Mouse (Mus musculus): ENCODE data around the gene Rpl14. TPM values are rescaled to one million over a fixed set of nuclear protein-coding genes. Genes with fewer than 3 reads are reported as not detected.

Rpl14 gene
- polyA plus RNA-seq, 1 experiment from 2014 or later = 838 TPM

- Histone ChIP-seq H3K4me2 (ENCODE audit: low read depth, low read length, severe bottlenecking) (peak within 1 kb of the TSS; percentile 78), H3K4me1 (replicated peaks; ENCODE audit: control insufficient read depth, insufficient read depth, low read length) (peaks cover 6% of the 10 kb centered on the region), H3K9me3 (ENCODE audit: control insufficient read depth, low read length) (no peaks in the 10 kb centered on the region), H3K27me3 (ENCODE audit: control insufficient read depth, insufficient read depth, low read length) (peaks cover 12% of the 10 kb centered on the region), H3K36me3 (ENCODE audit: control insufficient read depth, insufficient read depth, low read length) (no peaks in the 10 kb centered on the region), H3K9ac (ENCODE audit: low read length) (peak within 1 kb of the TSS; percentile 43), H3K27ac (ENCODE audit: low read depth, low read length) (no peak within 1 kb of the TSS), H3K4me3 (ENCODE audit: low read depth, low read length) (peak within 1 kb of the TSS; percentile 32)
- ATAC-seq (replicated peaks; ENCODE audit: low FRiP score) (no peak), DNase-seq (ENCODE audit: low spot score) (peak; percentile 59)
- 1% methylated on average over 31 of the region's 31 CpGs for WGBS
Observed at GRCm38 (mm10) chr9:120539662-120540251, 31.5 kb upstream of the Rpl14 start, which contains the start of gene Entpd3. Entpd3 (plus strand) TSS chr9:120539818.

- peaks cover 12% of the 10 kb centered on the region for H3K27me3 ChIP-seq (ENCODE audit: control insufficient read depth, insufficient read depth, low read length)
- whole genome bisulfite sequencing = no CpG with 5 or more reads among the region's 2 CpGs
- no peaks in the 10 kb centered on the region for H3K9me3 ChIP-seq (ENCODE audit: control insufficient read depth, low read length)
- no peak overlapping the region for H3K4me3 ChIP-seq (ENCODE audit: low read depth, low read length)
- peaks cover 6% of the 10 kb centered on the region for H3K4me1 ChIP-seq (replicated peaks; ENCODE audit: control insufficient read depth, insufficient read depth, low read length)
- H3K4me2 ChIP-seq (ENCODE audit: low read depth, low read length, severe bottlenecking) = no peak overlapping the region
- no peaks in the 10 kb centered on the region for H3K36me3 ChIP-seq (ENCODE audit: control insufficient read depth, insufficient read depth, low read length)
- ATAC-seq (replicated peaks; ENCODE audit: low FRiP score) = no peak
- no peak for DNase-seq (ENCODE audit: low spot score)
- no peak overlapping the region for H3K27ac ChIP-seq (ENCODE audit: low read depth, low read length)
- no peak overlapping the region for H3K9ac ChIP-seq (ENCODE audit: low read length)
Observed at GRCm38 (mm10) chr9:120541411-120541810, 29.8 kb upstream of the Rpl14 start.

GRCm38 (mm10) chr9:120542241-120542640 lies 29.0 kb upstream of the Rpl14 start:
- Histone ChIP-seq H3K4me2 (ENCODE audit: low read depth, low read length, severe bottlenecking) (no peak overlapping the region), H3K36me3 (ENCODE audit: control insufficient read depth, insufficient read depth, low read length) (no peaks in the 10 kb centered on the region), H3K27ac (ENCODE audit: low read depth, low read length) (no peak overlapping the region), H3K9ac (ENCODE audit: low read length) (no peak overlapping the region), H3K9me3 (ENCODE audit: control insufficient read depth, low read length) (no peaks in the 10 kb centered on the region), H3K4me1 (replicated peaks; ENCODE audit: control insufficient read depth, insufficient read depth, low read length) (peaks cover 6% of the 10 kb centered on the region), H3K27me3 (ENCODE audit: control insufficient read depth, insufficient read depth, low read length) (peaks cover 12% of the 10 kb centered on the region), H3K4me3 (ENCODE audit: low read depth, low read length) (no peak overlapping the region)
- no peak for ATAC-seq (replicated peaks; ENCODE audit: low FRiP score)
- no peak for DNase-seq (ENCODE audit: low spot score)
- 44% methylated on average over 6 of the region's 6 CpGs for whole genome bisulfite sequencing

DNA sequence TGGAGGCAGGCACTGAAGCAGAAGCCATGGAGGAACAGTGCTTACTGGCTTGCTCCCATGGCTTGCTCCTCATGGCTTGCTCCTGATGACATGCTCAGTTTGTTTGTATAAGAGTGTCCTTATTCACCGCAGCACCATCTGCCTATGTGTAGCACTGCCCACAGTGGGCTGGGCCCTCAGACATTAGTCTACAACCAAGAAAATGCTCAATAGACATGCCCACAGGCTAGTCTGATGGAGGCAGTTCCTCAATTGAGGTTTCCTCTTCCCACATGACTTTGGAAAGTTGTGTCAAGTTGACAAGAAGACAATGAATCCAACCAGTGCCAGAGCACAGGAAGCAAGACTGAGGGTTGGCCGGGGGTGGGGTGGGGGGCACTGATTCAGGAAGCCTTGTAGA lies 25.2 kb upstream of the Rpl14 start:
- DNase-seq (ENCODE audit: low spot score) = no peak
- Histone ChIP-seq H3K36me3 (ENCODE audit: control insufficient read depth, insufficient read depth, low read length) (no peaks in the 10 kb centered on the region), H3K9me3 (ENCODE audit: control insufficient read depth, low read length) (no peaks in the 10 kb centered on the region), H3K27me3 (ENCODE audit: control insufficient read depth, insufficient read depth, low read length) (no peaks in the 10 kb centered on the region), H3K4me1 (replicated peaks; ENCODE audit: control insufficient read depth, insufficient read depth, low read length) (no peaks in the 10 kb centered on the region), H3K27ac (ENCODE audit: low read depth, low read length) (no peak overlapping the region), H3K4me2 (ENCODE audit: low read depth, low read length, severe bottlenecking) (no peak overlapping the region), H3K4me3 (ENCODE audit: low read depth, low read length) (no peak overlapping the region), H3K9ac (ENCODE audit: low read length) (no peak overlapping the region)
- 86% methylated on average over 2 of the region's 2 CpGs for WGBS
- no peak for ATAC-seq (replicated peaks; ENCODE audit: low FRiP score)

DNA sequence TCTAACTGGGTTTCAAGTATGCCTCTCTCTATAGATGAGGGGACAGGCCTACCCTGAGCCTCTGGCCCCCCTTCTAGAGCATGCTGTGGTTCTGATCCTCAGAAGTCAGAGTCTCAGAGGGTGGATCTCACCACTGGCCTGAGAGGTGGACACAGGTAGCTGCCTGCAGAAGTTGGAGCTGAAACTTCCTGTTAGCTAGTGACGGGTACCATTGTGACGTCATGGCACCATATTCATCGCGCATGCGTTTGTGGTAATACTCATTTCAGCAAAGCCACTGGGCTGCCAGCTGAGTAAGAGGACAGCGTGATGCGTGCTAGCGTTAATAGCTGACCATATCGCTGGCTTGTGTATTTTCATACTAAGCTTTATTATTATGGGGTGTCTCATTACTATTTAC lies 24.8 kb upstream of the Rpl14 start:
- Histone ChIP-seq H3K4me2 (ENCODE audit: low read depth, low read length, severe bottlenecking) (no peak overlapping the region), H3K9ac (ENCODE audit: low read length) (no peak overlapping the region), H3K4me3 (ENCODE audit: low read depth, low read length) (no peak overlapping the region), H3K27me3 (ENCODE audit: control insufficient read depth, insufficient read depth, low read length) (no peaks in the 10 kb centered on the region), H3K27ac (ENCODE audit: low read depth, low read length) (no peak overlapping the region), H3K9me3 (ENCODE audit: control insufficient read depth, low read length) (no peaks in the 10 kb centered on the region), H3K36me3 (ENCODE audit: control insufficient read depth, insufficient read depth, low read length) (no peaks in the 10 kb centered on the region), H3K4me1 (replicated peaks; ENCODE audit: control insufficient read depth, insufficient read depth, low read length) (no peaks in the 10 kb centered on the region)
- no peak for DNase-seq (ENCODE audit: low spot score)
- ATAC-seq (replicated peaks; ENCODE audit: low FRiP score) = no peak
- 96% methylated on average over 9 of the region's 9 CpGs for WGBS

DNA sequence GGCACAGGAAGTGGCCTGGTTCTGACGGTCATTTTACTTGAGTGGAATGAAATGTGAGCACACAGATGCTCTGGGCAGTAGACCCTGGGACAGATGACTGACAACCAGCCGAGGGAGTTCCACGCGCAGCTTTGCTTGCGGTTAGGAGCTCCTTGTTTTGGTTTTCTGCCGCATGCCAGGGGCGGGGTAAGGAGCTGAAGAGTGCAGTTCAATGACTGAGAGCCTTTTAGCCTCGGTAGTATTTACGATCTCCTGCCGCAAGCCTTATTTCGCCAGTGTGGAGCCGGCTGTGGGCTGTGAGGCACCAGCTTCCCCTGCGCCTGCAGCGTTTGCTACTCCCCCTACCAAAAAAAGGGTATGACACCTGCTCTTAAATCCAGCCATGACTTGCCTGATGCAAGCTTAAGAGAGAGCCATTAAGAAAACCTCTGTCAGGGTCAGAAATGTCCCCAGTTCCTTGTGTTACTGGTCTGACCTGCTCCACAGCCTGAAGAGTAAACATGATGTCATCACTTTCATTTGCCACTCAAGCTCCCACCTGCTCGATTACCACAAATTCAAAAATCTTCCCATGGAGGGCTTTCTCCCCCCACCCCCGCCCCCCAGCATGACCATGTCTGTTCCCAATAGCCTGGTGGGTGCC lies 24.1 kb upstream of the Rpl14 start:
- H3K4me2 ChIP-seq (ENCODE audit: low read depth, low read length, severe bottlenecking) = no peak overlapping the region
- H3K4me1 ChIP-seq (replicated peaks; ENCODE audit: control insufficient read depth, insufficient read depth, low read length) = no peaks in the 10 kb centered on the region
- ATAC-seq (replicated peaks; ENCODE audit: low FRiP score) = no peak
- no peak overlapping the region for H3K27ac ChIP-seq (ENCODE audit: low read depth, low read length)
- H3K9me3 ChIP-seq (ENCODE audit: control insufficient read depth, low read length) = no peaks in the 10 kb centered on the region
- H3K4me3 ChIP-seq (ENCODE audit: low read depth, low read length) = no peak overlapping the region
- H3K27me3 ChIP-seq (ENCODE audit: control insufficient read depth, insufficient read depth, low read length) = no peaks in the 10 kb centered on the region
- WGBS = 41% methylated on average over 16 of the region's 16 CpGs
- no peaks in the 10 kb centered on the region for H3K36me3 ChIP-seq (ENCODE audit: control insufficient read depth, insufficient read depth, low read length)
- DNase-seq (ENCODE audit: low spot score) = no peak
- H3K9ac ChIP-seq (ENCODE audit: low read length) = no peak overlapping the region

- H3K4me3 ChIP-seq (ENCODE audit: low read depth, low read length) = no peak overlapping the region
- H3K9ac ChIP-seq (ENCODE audit: low read length) = no peak overlapping the region
- H3K4me2 ChIP-seq (ENCODE audit: low read depth, low read length, severe bottlenecking) = no peak overlapping the region
- no peak overlapping the region for H3K27ac ChIP-seq (ENCODE audit: low read depth, low read length)
- no peaks in the 10 kb centered on the region for H3K4me1 ChIP-seq (replicated peaks; ENCODE audit: control insufficient read depth, insufficient read depth, low read length)
- no peaks in the 10 kb centered on the region for H3K36me3 ChIP-seq (ENCODE audit: control insufficient read depth, insufficient read depth, low read length)
- WGBS = 92% methylated on average over 9 of the region's 9 CpGs
- DNase-seq (ENCODE audit: low spot score) (no peak), ATAC-seq (replicated peaks; ENCODE audit: low FRiP score) (no peak)
- no peaks in the 10 kb centered on the region for H3K27me3 ChIP-seq (ENCODE audit: control insufficient read depth, insufficient read depth, low read length)
- no peaks in the 10 kb centered on the region for H3K9me3 ChIP-seq (ENCODE audit: control insufficient read depth, low read length)
Observed at GRCm38 (mm10) chr9:120550778-120551177, 20.5 kb upstream of the Rpl14 start.

DNA sequence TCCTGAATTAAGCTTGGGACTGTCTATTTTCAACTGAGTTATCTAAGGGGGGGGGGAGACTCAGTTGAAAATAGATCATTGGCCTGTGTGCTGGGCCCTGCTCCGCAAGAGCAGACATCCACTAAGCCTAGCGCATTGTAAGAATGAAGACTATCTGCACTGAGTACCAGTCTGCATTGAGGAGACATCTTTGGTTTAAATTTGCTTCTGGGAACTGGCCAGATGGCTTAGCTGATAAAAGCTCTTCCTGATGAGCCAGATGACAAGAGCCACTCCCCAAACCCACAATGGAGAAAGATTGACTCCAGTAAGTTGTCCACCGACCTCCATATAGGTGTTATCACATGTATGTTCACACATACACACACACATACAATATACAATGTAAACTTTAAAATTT lies 7.7 kb upstream of the Rpl14 start:
- no peaks in the 10 kb centered on the region for H3K9me3 ChIP-seq (ENCODE audit: control insufficient read depth, low read length)
- no peaks in the 10 kb centered on the region for H3K4me1 ChIP-seq (replicated peaks; ENCODE audit: control insufficient read depth, insufficient read depth, low read length)
- H3K27ac ChIP-seq (ENCODE audit: low read depth, low read length) = no peak overlapping the region
- no peak overlapping the region for H3K4me2 ChIP-seq (ENCODE audit: low read depth, low read length, severe bottlenecking)
- 89% methylated on average over 3 of the region's 3 CpGs for WGBS
- no peak for ATAC-seq (replicated peaks; ENCODE audit: low FRiP score)
- H3K36me3 ChIP-seq (ENCODE audit: control insufficient read depth, insufficient read depth, low read length) = no peaks in the 10 kb centered on the region
- no peaks in the 10 kb centered on the region for H3K27me3 ChIP-seq (ENCODE audit: control insufficient read depth, insufficient read depth, low read length)
- no peak for DNase-seq (ENCODE audit: low spot score)
- no peak overlapping the region for H3K4me3 ChIP-seq (ENCODE audit: low read depth, low read length)
- no peak overlapping the region for H3K9ac ChIP-seq (ENCODE audit: low read length)

GRCm38 (mm10) chr9:120564247-120564646 lies 7.0 kb upstream of the Rpl14 start:
- 80% methylated on average over 2 of the region's 2 CpGs for WGBS
- H3K9ac ChIP-seq (ENCODE audit: low read length) = no peak overlapping the region
- ATAC-seq (replicated peaks; ENCODE audit: low FRiP score) = no peak
- DNase-seq (ENCODE audit: low spot score) = no peak
- H3K9me3 ChIP-seq (ENCODE audit: control insufficient read depth, low read length) = no peaks in the 10 kb centered on the region
- H3K36me3 ChIP-seq (ENCODE audit: control insufficient read depth, insufficient read depth, low read length) = no peaks in the 10 kb centered on the region
- H3K4me3 ChIP-seq (ENCODE audit: low read depth, low read length) = no peak overlapping the region
- no peak overlapping the region for H3K27ac ChIP-seq (ENCODE audit: low read depth, low read length)
- H3K4me1 ChIP-seq (replicated peaks; ENCODE audit: control insufficient read depth, insufficient read depth, low read length) = no peaks in the 10 kb centered on the region
- H3K4me2 ChIP-seq (ENCODE audit: low read depth, low read length, severe bottlenecking) = no peak overlapping the region
- no peaks in the 10 kb centered on the region for H3K27me3 ChIP-seq (ENCODE audit: control insufficient read depth, insufficient read depth, low read length)
